Mouse (Mus musculus) heart, embryonic 13.5 days (tissue): ENCODE measurements around the gene Gm28827. TPM values are rescaled to one million over a fixed set of nuclear protein-coding genes. Genes with fewer than 3 reads are reported as not detected.
"Not testable (repeated sequence)": the region's sequence is repeated elsewhere in the genome, so short reads cannot be mapped to it uniquely, and the experiment has no call there.

Experiments used
- ATAC-seq: fragments of 200-750 bp; cut with Nextera tagmentation; 2 replicates; pipeline ENCODE4 v1.8.0; 2017; ENCODE audit warnings: moderate TSS enrichment; ENCODE audit not compliant: insufficient number of reproducible peaks, low FRiP score, low TSS enrichment; ENCODE audit errors: extremely low read depth
- H3K27ac ChIP-seq: fragments of 300-500 bp; sonication (generic); replicated peaks from 2 replicates; pipeline ENCODE4 v1.5.1; 2015; ENCODE audit warnings: moderate library complexity, mild to moderate bottlenecking, inconsistent platforms
- H3K27me3 ChIP-seq: fragments of 300-500 bp; sonication (generic); replicated peaks from 2 replicates; pipeline ENCODE4 v1.6.1; 2015; ENCODE audit warnings: mild to moderate bottlenecking, inconsistent platforms
- H3K36me3 ChIP-seq: fragments of 300-500 bp; sonication (generic); 2 replicates; pipeline ENCODE4 v1.6.1; 2015; ENCODE audit warnings: mild to moderate bottlenecking, inconsistent platforms
- H3K4me1 ChIP-seq: fragments of 300-500 bp; sonication (generic); 2 replicates; pipeline ENCODE4 v1.6.1; 2015; ENCODE audit warnings: inconsistent platforms
- H3K4me2 ChIP-seq: fragments of 300-500 bp; sonication (generic); 2 replicates; pipeline ENCODE4 v1.6.1; 2015; ENCODE audit warnings: inconsistent platforms, mild to moderate bottlenecking, moderate library complexity
- H3K4me3 ChIP-seq: fragments of 300-500 bp; sonication (generic); 2 replicates; pipeline ENCODE4 v1.5.1; 2015; ENCODE audit warnings: moderate library complexity, mild to moderate bottlenecking, inconsistent platforms
- H3K9ac ChIP-seq: fragments of 300-500 bp; sonication (generic); 2 replicates; pipeline ENCODE4 v1.6.1; 2015; ENCODE audit warnings: inconsistent platforms, mild to moderate bottlenecking, moderate library complexity
- H3K9me3 ChIP-seq: fragments of 300-500 bp; sonication (generic); 2 replicates; pipeline ENCODE4 v1.6.1; 2016; ENCODE audit warnings: inconsistent platforms
- WGBS: fragments of 180-500 bp; shearing (Covaris S2); methylation state at CpG from one replicate; pipeline ENCODE4 v1.1.7; 2015; ENCODE audit warnings: mixed read lengths; 5-methylcytosine and 5-hydroxymethylcytosine counted together
- polyA plus RNA-seq: library from polyadenylated mRNA; unstranded; fragments of >200 nt; fragmentation: Nextera tagmentation; extraction: Ambion mirVana; gene quantifications from 2 replicates; pipeline ENCODE4 v1.2.1, GENCODE M21; 2015

Gm28827 gene
- not detected in 2 replicates for polyA plus RNA-seq

GRCm38 (mm10) chrY:83030647-83031046 is at the start of gene Gm28827:
Gm28827 (plus strand) TSS chrY:83030947.
- H3K4me2 ChIP-seq, H3K4me1 ChIP-seq, ATAC-seq, H3K9ac ChIP-seq, H3K27ac ChIP-seq, H3K9me3 ChIP-seq, H3K4me3 ChIP-seq, H3K36me3 ChIP-seq, H3K27me3 ChIP-seq: not testable (repeated sequence)
- WGBS = no CpG with 5 or more reads among the region's 6 CpGs
